ENCODE assay signal across 8 mouse cellular contexts in the genomic region with DNA sequence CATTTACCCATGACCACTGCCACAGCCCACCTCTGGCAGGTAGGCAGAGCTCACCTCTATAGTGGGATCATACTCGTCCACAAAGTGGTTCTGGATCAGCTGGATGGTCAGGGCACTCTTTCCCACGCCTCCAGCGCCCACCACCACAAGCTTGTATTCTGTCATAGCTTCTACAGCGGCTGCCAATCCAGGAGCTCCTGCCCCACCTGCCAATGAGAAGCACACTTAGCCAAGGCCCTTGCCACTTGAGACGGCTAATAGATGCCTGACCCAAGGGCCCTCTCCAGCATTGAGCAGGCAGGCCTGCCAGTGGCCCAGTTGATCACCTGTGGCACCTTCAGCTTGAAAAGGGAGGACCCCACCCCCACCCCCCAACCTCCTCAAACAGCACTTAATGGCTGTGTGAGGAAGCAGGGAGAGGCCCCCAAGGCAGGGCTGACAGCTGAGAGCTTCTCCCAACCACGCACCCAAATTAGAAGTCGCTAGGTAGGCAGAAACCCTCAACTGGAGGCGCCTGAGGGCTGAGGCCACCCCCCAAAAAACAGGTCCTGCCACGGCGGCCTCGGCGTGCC. TPM values are rescaled to one million over a fixed set of nuclear protein-coding genes. Genes with fewer than 3 reads are reported as not detected.
DNase-seq lines count a peak whose midpoint lies in the region; ATAC-seq and TF ChIP-seq lines count a peak whose summit lies in the region.

No protein-coding gene starts in this region.

- peaks cover 8% of the 10 kb centered on the region; the same call in 1 of the 2 replicates for H3K4me1 ChIP-seq in kidney, adult 2 months (ENCODE audit: control insufficient read depth, insufficient read depth, low read length)
- peaks cover 10% of the 10 kb centered on the region for H3K4me1 ChIP-seq in hindbrain, postnatal 0 days (ENCODE audit: insufficient read depth, low read length)

- WGBS in kidney, adult 2 months = 28% methylated on average over 12 of the region's 12 CpGs
- WGBS in hindbrain, postnatal 0 days = 29% methylated on average over 12 of the region's 12 CpGs

- intact Hi-C loops in left cerebral cortex, postnatal 14 days (cut with DNase I) = no loop called here

- peak overlapping the region; percentile 77 for H3K4me3 ChIP-seq in kidney, adult 2 months (ENCODE audit: insufficient read depth, low read depth, low read length)
- H3K4me3 ChIP-seq in hindbrain, postnatal 0 days (ENCODE audit: low read length) = peak overlapping the region; percentile 73

- peak overlapping the region; percentile 90 for H3K4me2 ChIP-seq in hindbrain, postnatal 0 days (ENCODE audit: low read depth, low read length)

- TF ChIP-seq CTCF in kidney, adult 2 months (conservative IDR thresholded peaks at IDR 0.05; ENCODE audit: insufficient read depth, insufficient read length, low read depth, low read length) = no peak
- TF ChIP-seq CTCF in brain, embryonic 14.5 days (IDR thresholded peaks at IDR 0.05; ENCODE audit: borderline replicate concordance, extremely low read depth, insufficient read depth, insufficient read length) = no peak
- no peak for TF ChIP-seq CTCF in hindbrain, postnatal 0 days (IDR thresholded peaks at IDR 0.05; ENCODE audit: low read depth)

- H3K27me3 ChIP-seq in kidney, adult 2 months (replicated peaks; ENCODE audit: control insufficient read depth, insufficient read depth, low read length) = no peaks in the 10 kb centered on the region
- no peaks in the 10 kb centered on the region for H3K27me3 ChIP-seq in hindbrain, postnatal 0 days (ENCODE audit: insufficient read depth, low read length)

- DNase-seq in kidney, adult 2 months = no peak
- no peak for DNase-seq in kidney, adult 8-10 months
- DNase-seq in brain, embryonic 14.5 days (ENCODE audit: low read depth) = peak; percentile 11
- DNase-seq in hindbrain, postnatal 0 days (ENCODE audit: low spot score) = peak; percentile 10
- peak; percentile 52 to 79 for DNase-seq in lung, postnatal 4 days
- DNase-seq in left cerebral cortex, postnatal 14 days (ENCODE audit: low spot score in 2 of 2) = no peak
- no peak for DNase-seq in adipocyte (ENCODE audit: low spot score)
- no peak for DNase-seq in embryo, embryonic 10 days (ENCODE audit: low spot score)

- ATAC-seq in hindbrain, postnatal 0 days = no peak

- peaks cover 2% of the 10 kb centered on the region; the same call in 1 of the 2 replicates for H3K36me3 ChIP-seq in kidney, adult 2 months (ENCODE audit: control insufficient read depth, insufficient read depth, low read length)
- H3K36me3 ChIP-seq in hindbrain, postnatal 0 days (ENCODE audit: insufficient read depth, low read length) = peaks cover 17% of the 10 kb centered on the region

- no peaks in the 10 kb centered on the region for H3K9me3 ChIP-seq in hindbrain, postnatal 0 days (ENCODE audit: low read length)

- no peak for TF ChIP-seq POLR2A in kidney, adult 2 months (IDR thresholded peaks at IDR 0.05; ENCODE audit: low read depth, low read length)
- no peak for TF ChIP-seq POLR2A in brain, embryonic 14.5 days (IDR thresholded peaks at IDR 0.05; ENCODE audit: borderline replicate concordance, extremely low read depth, insufficient read depth, insufficient read length, poor library complexity, severe bottlenecking)

- H3K9ac ChIP-seq in hindbrain, postnatal 0 days (replicated peaks; ENCODE audit: low read length) = peak overlapping the region; percentile 90

- peak overlapping the region; percentile 33; the same call in 1 of the 2 replicates for H3K27ac ChIP-seq in kidney, adult 2 months (ENCODE audit: insufficient read depth, low read depth, low read length)
- peak overlapping the region; percentile 79; the same call in 1 of the 2 replicates for H3K27ac ChIP-seq in hindbrain, postnatal 0 days

RNA-seq across cellular contexts. Expression of a gene that starts 0.9 kb away (rescaled TPM):
- 93.5 and 96.0 TPM in 2 replicates for polyA plus RNA-seq in kidney, adult 2 months (2012; rRNA removed)
- polyA plus RNA-seq in brain, embryonic 14.5 days (2012; rRNA removed) = 150 and 154 TPM in 2 replicates
- total RNA-seq in hindbrain, postnatal 0 days (2014; rRNA removed) = 115 and 120 TPM in 2 replicates
- 189 and 204 TPM in 2 replicates for polyA plus RNA-seq in hindbrain, postnatal 0 days (2015; fragmentation: Nextera tagmentation; extraction: Ambion mirVana)
- total RNA-seq in left cerebral cortex, postnatal 14 days (2021) = 100 to 1,000 TPM; 249 to 272 TPM

RNA-seq across cellular contexts. Expression of a gene that starts 1.1 kb away (rescaled TPM):
- 9.6 and 13.5 TPM in 2 replicates for polyA plus RNA-seq in kidney, adult 2 months (2012; rRNA removed)
- 19.8 and 22.8 TPM in 2 replicates for polyA plus RNA-seq in brain, embryonic 14.5 days (2012; rRNA removed)
- 9.5 and 19.7 TPM in 2 replicates for total RNA-seq in hindbrain, postnatal 0 days (2014; rRNA removed)
- 5.7 and 7.2 TPM in 2 replicates for polyA plus RNA-seq in hindbrain, postnatal 0 days (2015; fragmentation: Nextera tagmentation; extraction: Ambion mirVana)
- total RNA-seq in left cerebral cortex, postnatal 14 days (2021) = 1 to 10 TPM; 3.6 to 4.5 TPM

RNA-seq across cellular contexts. Expression of a gene that starts 20.2 kb away (rescaled TPM):
- 159 and 190 TPM in 2 replicates for polyA plus RNA-seq in kidney, adult 2 months (2012; rRNA removed)
- 35.2 and 41.2 TPM in 2 replicates for polyA plus RNA-seq in brain, embryonic 14.5 days (2012; rRNA removed)
- 65.2 and 74.3 TPM in 2 replicates for total RNA-seq in hindbrain, postnatal 0 days (2014; rRNA removed)
- polyA plus RNA-seq in hindbrain, postnatal 0 days (2015; fragmentation: Nextera tagmentation; extraction: Ambion mirVana) = 55.3 and 55.7 TPM in 2 replicates
- total RNA-seq in left cerebral cortex, postnatal 14 days (2021) = 10 to 100 TPM; 25.8 to 25.9 TPM

RNA-seq across cellular contexts. Expression of a gene that starts 21.0 kb away (rescaled TPM):
- 5.7 and 6.0 TPM in 2 replicates for polyA plus RNA-seq in kidney, adult 2 months (2012; rRNA removed)
- 3.1 and 4.9 TPM in 2 replicates for polyA plus RNA-seq in brain, embryonic 14.5 days (2012; rRNA removed)
- 0.14 TPM in 1 of 2 replicates, not detected in the other for total RNA-seq in hindbrain, postnatal 0 days (2014; rRNA removed)
- 0.29 and 0.40 TPM in 2 replicates for polyA plus RNA-seq in hindbrain, postnatal 0 days (2015; fragmentation: Nextera tagmentation; extraction: Ambion mirVana)
- not detected for total RNA-seq in left cerebral cortex, postnatal 14 days (2021)

RNA-seq across cellular contexts. Expression of a gene that starts 22.8 kb away (rescaled TPM):
- 59.1 and 72.2 TPM in 2 replicates for polyA plus RNA-seq in kidney, adult 2 months (2012; rRNA removed)
- polyA plus RNA-seq in brain, embryonic 14.5 days (2012; rRNA removed) = 25.0 and 39.3 TPM in 2 replicates
- 24.5 and 35.7 TPM in 2 replicates for total RNA-seq in hindbrain, postnatal 0 days (2014; rRNA removed)
- polyA plus RNA-seq in hindbrain, postnatal 0 days (2015; fragmentation: Nextera tagmentation; extraction: Ambion mirVana) = 19.6 and 23.3 TPM in 2 replicates
- under 1 TPM in 1 of 2 experiments, not detected in 1; 0.47 TPM for total RNA-seq in left cerebral cortex, postnatal 14 days (2021)

Comparison
In these comparisons a context has a peak if more than half of its experiments do, and no peak if none do; other contexts are left out.
1. DNase-seq: peak in brain, embryonic 14.5 days (single experiment), hindbrain, postnatal 0 days (single experiment) and lung, postnatal 4 days (2 of 2); none in kidney, adult 2 months (single experiment), kidney, adult 8-10 months (0 of 2), left cerebral cortex, postnatal 14 days (0 of 2), adipocyte (single experiment) and embryo, embryonic 10 days (single experiment).